In the genomic region with DNA sequence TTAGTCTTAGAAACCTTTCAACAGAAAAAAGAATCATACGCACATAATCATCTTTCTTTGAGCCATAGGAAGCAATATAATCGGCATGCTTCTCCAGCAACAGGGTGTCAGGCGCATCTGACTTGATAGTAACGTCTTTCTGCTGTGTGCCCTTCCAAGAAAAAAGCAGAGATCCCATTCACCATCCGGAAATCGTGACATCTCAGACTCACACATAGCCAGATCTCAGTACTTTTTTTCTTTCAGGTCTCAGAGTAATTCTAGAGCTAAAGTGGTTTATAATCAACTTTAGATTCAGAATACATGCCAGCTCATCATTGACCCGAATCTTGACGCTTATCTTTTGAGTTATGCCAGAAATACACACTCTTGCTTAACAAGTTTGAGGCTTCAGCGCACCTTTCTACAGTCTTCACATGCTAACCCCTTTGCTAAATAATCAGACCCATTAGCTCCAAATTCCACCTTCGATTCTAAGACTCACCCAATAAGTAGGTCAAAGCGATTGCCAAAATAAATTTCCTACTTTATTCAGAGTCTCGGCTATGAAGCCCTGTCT, we compare ENCODE assay signal across 8 mouse cellular contexts. TPM values are rescaled to one million over a fixed set of nuclear protein-coding genes. Genes with fewer than 3 reads are reported as not detected.
DNase-seq lines count a peak whose midpoint lies in the region; ATAC-seq and TF ChIP-seq lines count a peak whose summit lies in the region.

No protein-coding gene starts in this region.

- H3K27me3 ChIP-seq in heart, embryonic 13.5 days (replicated peaks) = no peaks in the 10 kb centered on the region
- no peaks in the 10 kb centered on the region for H3K27me3 ChIP-seq in ES-Bruce4 (ENCODE audit: control insufficient read depth, insufficient read depth, low read length, poor library complexity, severe bottlenecking)
- H3K27me3 ChIP-seq in forebrain, embryonic 13.5 days = no peaks in the 10 kb centered on the region
- H3K27me3 ChIP-seq in liver, embryonic 16.5 days (ENCODE audit: control insufficient read depth, insufficient read depth, low read depth, low read length) = no peaks in the 10 kb centered on the region

- no peaks in the 10 kb centered on the region for H3K9me3 ChIP-seq in heart, embryonic 13.5 days
- no peaks in the 10 kb centered on the region for H3K9me3 ChIP-seq in ES-Bruce4 (replicated peaks; ENCODE audit: control insufficient read depth, insufficient read depth, low read length, poor library complexity, severe bottlenecking)
- H3K9me3 ChIP-seq in forebrain, embryonic 13.5 days (replicated peaks) = no peaks in the 10 kb centered on the region
- no peaks in the 10 kb centered on the region for H3K9me3 ChIP-seq in liver, embryonic 16.5 days (replicated peaks; ENCODE audit: control insufficient read depth, low read length)

- H3K4me3 ChIP-seq in heart, embryonic 13.5 days = peak overlapping the region; percentile 79
- H3K4me3 ChIP-seq in ES-Bruce4 (ENCODE audit: low read depth, low read length) = peak overlapping the region; percentile 98
- peak overlapping the region; percentile 92 for H3K4me3 ChIP-seq in forebrain, embryonic 13.5 days
- peak overlapping the region; percentile 80 for H3K4me3 ChIP-seq in liver, embryonic 16.5 days (ENCODE audit: low read depth, low read length)

- no peak for DNase-seq in heart, adult 9 months (ENCODE audit: low spot score in 2 of 2)
- DNase-seq in yolk sac, embryonic 10.5 days (ENCODE audit: low spot score) = no peak
- no peak for DNase-seq in right cerebral cortex, postnatal 10 days (ENCODE audit: low spot score in 2 of 2)

- TF ChIP-seq CTCF in ES-Bruce4 (IDR thresholded peaks at IDR 0.05; ENCODE audit: low read depth, low read length) = no peak

- peaks cover 54% of the 10 kb centered on the region for H3K4me1 ChIP-seq in heart, embryonic 13.5 days
- H3K4me1 ChIP-seq in ES-Bruce4 (ENCODE audit: control insufficient read depth, insufficient read depth, low read length) = peaks cover 1% of the 10 kb centered on the region
- H3K4me1 ChIP-seq in forebrain, embryonic 13.5 days = peaks cover 49% of the 10 kb centered on the region
- peaks cover 47% of the 10 kb centered on the region for H3K4me1 ChIP-seq in liver, embryonic 16.5 days (ENCODE audit: control insufficient read depth, low read depth, low read length)

- peak overlapping the region; percentile 94 for H3K27ac ChIP-seq in heart, embryonic 13.5 days (replicated peaks)
- peak overlapping the region; percentile 92 for H3K27ac ChIP-seq in ES-Bruce4 (ENCODE audit: insufficient read depth, low read length)
- H3K27ac ChIP-seq in forebrain, embryonic 13.5 days = peak overlapping the region; percentile 78; the same call in 1 of the 2 replicates
- peak overlapping the region; percentile 84 for H3K27ac ChIP-seq in liver, embryonic 16.5 days (ENCODE audit: low read length)

- no peak for ATAC-seq in heart, embryonic 13.5 days (ENCODE audit: extremely low read depth, insufficient number of reproducible peaks, low FRiP score, low TSS enrichment)
- no peak for ATAC-seq in forebrain, embryonic 13.5 days
- no peak for ATAC-seq in liver, embryonic 16.5 days (ENCODE audit: low read depth)
- ATAC-seq in cerebellum, adult (ENCODE audit: insufficient number of reproducible peaks, low FRiP score, low TSS enrichment) = no peak

- H3K36me3 ChIP-seq in heart, embryonic 13.5 days = peaks cover 47% of the 10 kb centered on the region
- H3K36me3 ChIP-seq in ES-Bruce4 (ENCODE audit: control insufficient read depth, insufficient read depth, low read length, poor library complexity, severe bottlenecking) = peaks cover 54% of the 10 kb centered on the region
- peaks cover 45% of the 10 kb centered on the region for H3K36me3 ChIP-seq in forebrain, embryonic 13.5 days (ENCODE audit: poor library complexity, severe bottlenecking)
- H3K36me3 ChIP-seq in liver, embryonic 16.5 days (ENCODE audit: control insufficient read depth, insufficient read depth) = peaks cover 46% of the 10 kb centered on the region

- 1% methylated on average over 12 of the region's 12 CpGs for WGBS in heart, embryonic 13.5 days
- WGBS in forebrain, embryonic 13.5 days = 3% methylated on average over 12 of the region's 12 CpGs
- 1% methylated on average over 12 of the region's 12 CpGs for WGBS in liver, embryonic 16.5 days (ENCODE audit: insufficient replicate concordance)

- peak overlapping the region; percentile 95 for H3K4me2 ChIP-seq in heart, embryonic 13.5 days
- H3K4me2 ChIP-seq in forebrain, embryonic 13.5 days = peak overlapping the region; percentile 93
- peak overlapping the region; percentile 88 for H3K4me2 ChIP-seq in liver, embryonic 16.5 days (ENCODE audit: low read depth, low read length)

- peak overlapping the region; percentile 97 for H3K9ac ChIP-seq in heart, embryonic 13.5 days
- H3K9ac ChIP-seq in ES-Bruce4 (ENCODE audit: low read depth, poor library complexity, severe bottlenecking) = peak overlapping the region; percentile 98
- H3K9ac ChIP-seq in forebrain, embryonic 13.5 days = peak overlapping the region; percentile 98
- peak overlapping the region; percentile 90 for H3K9ac ChIP-seq in liver, embryonic 16.5 days (ENCODE audit: low read depth, low read length)

- no peak for TF ChIP-seq EP300 in ES-Bruce4 (IDR thresholded peaks at IDR 0.05; ENCODE audit: insufficient read depth, low read depth, low read length)

- no peak for TF ChIP-seq POLR2A in ES-Bruce4 (IDR thresholded peaks at IDR 0.05; ENCODE audit: insufficient read depth, low read length)

RNA-seq across cellular contexts. Expression of a gene that starts 0.8 kb away (rescaled TPM):
- polyA plus RNA-seq in heart, embryonic 13.5 days (2015; fragmentation: Nextera tagmentation; extraction: Ambion mirVana) = 50.3 and 55.1 TPM in 2 replicates
- 140 and 143 TPM in 2 replicates for polyA plus RNA-seq in ES-Bruce4 (2011; ENCODE audit: insufficient read depth, insufficient read length, low read depth, missing spikeins)
- 47.0 and 48.6 TPM in 2 replicates for polyA plus RNA-seq in forebrain, embryonic 13.5 days (2015; fragmentation: Nextera tagmentation; extraction: Ambion mirVana)
- polyA plus RNA-seq in liver, embryonic 16.5 days (2015; fragmentation: Nextera tagmentation; extraction: Ambion mirVana) = 29.1 and 35.8 TPM in 2 replicates

RNA-seq across cellular contexts. Expression of a gene that starts 6.0 kb away (rescaled TPM):
- polyA plus RNA-seq in heart, embryonic 13.5 days (2015; fragmentation: Nextera tagmentation; extraction: Ambion mirVana) = 0.10 and 0.12 TPM in 2 replicates
- 1.8 and 1.9 TPM in 2 replicates for polyA plus RNA-seq in ES-Bruce4 (2011; ENCODE audit: insufficient read depth, insufficient read length, low read depth, missing spikeins)
- 0.13 and 0.14 TPM in 2 replicates for polyA plus RNA-seq in forebrain, embryonic 13.5 days (2015; fragmentation: Nextera tagmentation; extraction: Ambion mirVana)
- 0.04 TPM in 1 of 2 replicates, not detected in the other for polyA plus RNA-seq in liver, embryonic 16.5 days (2015; fragmentation: Nextera tagmentation; extraction: Ambion mirVana)

RNA-seq across cellular contexts. Expression of a gene that starts 32.5 kb away (rescaled TPM):
- polyA plus RNA-seq in heart, embryonic 13.5 days (2015; fragmentation: Nextera tagmentation; extraction: Ambion mirVana) = 179 and 194 TPM in 2 replicates
- polyA plus RNA-seq in ES-Bruce4 (2011; ENCODE audit: insufficient read depth, insufficient read length, low read depth, missing spikeins) = 88.7 and 105 TPM in 2 replicates
- 37.1 and 37.9 TPM in 2 replicates for polyA plus RNA-seq in forebrain, embryonic 13.5 days (2015; fragmentation: Nextera tagmentation; extraction: Ambion mirVana)
- polyA plus RNA-seq in liver, embryonic 16.5 days (2015; fragmentation: Nextera tagmentation; extraction: Ambion mirVana) = 133 and 157 TPM in 2 replicates
